Mouse (Mus musculus) megakaryocyte-erythroid progenitor cell, adult 5-6 weeks (primary cell): ENCODE measurements around the gene Psenen. TPM values are rescaled to one million over a fixed set of nuclear protein-coding genes. Genes with fewer than 3 reads are reported as not detected.

ENCODE experiments used
- ATAC-seq: replicated peaks from 2 replicates; pipeline ENCODE4 v1.8.0; 2016; ENCODE audit warnings: mild to moderate bottlenecking, inconsistent platforms; ENCODE audit not compliant: severe bottlenecking, poor library complexity, low FRiP score, low TSS enrichment
- total RNA-seq, 2 experiments: library from RNA; stranded (forward) in 1 of 2; stranded (reverse) in 1 of 2; fragments of 200-1000, 215-1000 nt in 1 of 2; fragments of >200 nt in 1 of 2; fragmentation: Nextera tagmentation in 1 of 2; gene quantifications; 2 replicates each; pipeline ENCODE4 v1.2.3; 2014 to 2017

The Psenen gene
- total RNA-seq (2014; fragmentation: Nextera tagmentation) (150 and 174 TPM in 2 replicates), total RNA-seq (2017) (99.1 and 117 TPM in 2 replicates)

GRCm38 (mm10) chr7:30563117-30563905 lies at the start of gene Psenen, which contains the start of the genes U2af1l4 and Gm49396:
Gene Psenen (minus strand): TSS chr7:30563627.
Gene U2af1l4 (plus strand): TSS chr7:30563301.
Gene Gm49396 (plus strand): TSS chr7:30563344.
- peak; percentile 70 for ATAC-seq

- ATAC-seq, result no peak
Measured at GRCm38 (mm10) chr7:30612654-30613402, 49.4 kb upstream of the Psenen start, which contains the start of gene Upk1a. Gene Upk1a (minus strand): TSS chr7:30612847.

DNA sequence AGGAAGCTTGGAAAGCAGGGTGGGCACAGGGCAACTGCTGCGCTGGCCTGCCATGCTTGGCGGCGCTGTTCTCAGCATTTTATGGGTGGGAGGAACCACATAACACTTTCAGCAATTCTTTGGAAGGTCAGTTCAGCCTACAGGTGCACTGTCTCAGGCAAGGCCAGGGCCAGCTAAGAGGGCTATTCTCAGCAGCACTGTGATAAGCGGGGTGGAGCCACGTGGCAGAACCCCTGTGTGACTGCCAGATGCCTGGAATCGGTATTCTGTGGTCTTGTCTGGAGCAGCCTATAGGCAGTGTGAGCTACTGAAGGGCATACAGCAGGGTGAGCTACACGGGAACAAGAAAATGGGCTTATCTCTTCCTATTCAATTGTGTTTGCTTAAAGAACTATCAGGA lies 46.6 kb upstream of the Psenen start:
- 0 out of 2 replicates have a peak, but pooled peaks have one; percentile 18 for ATAC-seq

GRCm38 (mm10) chr7:30608476-30608875 lies 45.0 kb upstream of the Psenen start:
- ATAC-seq, result no peak

- ATAC-seq, result peak; percentile 84
Measured at GRCm38 (mm10) chr7:30607706-30608309, 44.4 kb upstream of the Psenen start.

DNA sequence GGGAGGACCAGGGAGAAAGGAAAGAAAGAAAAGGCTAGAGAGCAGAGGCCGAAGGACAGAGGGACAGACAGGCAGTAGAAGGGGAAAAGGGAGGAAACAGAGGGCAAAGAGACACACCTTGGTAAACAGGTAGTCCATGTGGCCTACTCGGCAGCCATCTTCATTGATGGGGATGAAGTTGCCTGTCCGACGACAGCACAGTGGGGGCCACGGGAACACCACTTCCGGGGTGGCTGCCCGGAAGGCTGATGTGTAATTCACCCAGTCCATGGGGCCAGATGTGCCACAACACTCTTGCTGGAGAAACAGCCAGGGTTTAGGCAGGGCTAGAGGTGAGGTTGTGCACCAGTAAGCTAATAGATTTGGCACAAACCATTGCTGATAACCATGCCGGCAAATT lies 41.5 kb upstream of the Psenen start:
- ATAC-seq, result no peak

GRCm38 (mm10) chr7:30604424-30604823 lies 41.0 kb upstream of the Psenen start:
- no peak for ATAC-seq

DNA sequence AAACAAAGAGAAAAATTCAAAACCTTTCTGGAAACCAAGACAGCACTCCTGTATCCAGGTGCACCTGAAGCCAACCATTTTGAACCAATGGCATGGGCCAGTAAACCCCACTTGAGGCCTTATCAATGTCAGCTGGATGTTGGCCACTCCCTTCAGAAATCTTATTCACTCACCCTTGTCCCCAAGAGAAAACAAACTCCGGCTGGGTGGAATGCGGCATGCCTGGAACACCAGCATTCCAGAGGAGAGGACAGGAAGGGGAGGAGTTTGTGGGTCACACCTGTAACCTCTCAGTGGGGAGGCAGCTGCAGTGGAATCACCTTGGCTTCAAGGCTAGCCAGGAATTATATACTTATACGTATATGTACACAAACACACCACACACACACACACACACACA lies 39.2 kb upstream of the Psenen start:
- ATAC-seq, result no peak

GRCm38 (mm10) chr7:30600651-30601050 lies 37.2 kb upstream of the Psenen start:
- no peak for ATAC-seq

DNA sequence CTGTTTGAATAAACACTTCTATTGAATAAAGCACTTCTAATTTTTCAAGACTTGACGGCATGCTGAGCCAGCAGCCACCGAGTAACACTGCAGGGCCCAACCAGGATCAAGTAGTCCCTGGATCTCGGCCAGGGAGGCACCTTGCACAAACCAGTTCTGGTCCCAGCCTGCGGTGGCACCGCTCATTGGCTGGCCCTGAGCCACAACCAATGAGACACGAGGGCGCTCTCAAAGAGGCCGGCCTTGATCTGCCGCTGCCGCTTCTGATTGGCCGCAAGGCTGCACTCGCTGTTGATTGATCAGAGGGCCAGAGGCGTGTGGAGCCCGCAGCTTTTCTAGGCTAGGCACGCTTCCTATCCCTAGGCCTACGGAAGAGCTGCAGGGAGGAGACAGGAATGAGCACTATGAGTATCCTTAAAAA lies 36.5 kb upstream of the Psenen start:
- peak; percentile 99 for ATAC-seq

DNA sequence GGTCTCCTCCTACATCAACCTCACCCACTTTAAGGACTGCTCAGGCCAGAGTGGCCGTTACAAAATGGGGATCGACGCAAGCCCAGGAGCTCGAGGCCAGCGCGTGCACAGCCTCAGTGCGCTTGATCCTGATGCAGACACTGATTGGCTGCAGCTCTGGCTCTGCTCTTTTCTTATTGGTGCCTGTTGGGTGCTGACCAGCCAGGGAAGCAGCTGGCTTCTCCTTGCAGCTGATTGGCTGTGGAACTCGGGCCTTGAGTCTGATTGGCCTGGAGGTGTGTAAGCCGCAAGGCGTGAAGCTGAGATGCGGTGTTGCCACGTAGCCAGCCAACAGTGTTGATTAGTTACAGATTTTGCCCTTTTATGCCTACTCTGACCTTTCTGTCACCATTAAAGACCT lies 35.4 kb upstream of the Psenen start, which contains the start of gene Zbtb32:
Gene Zbtb32 (minus strand): TSS at position 124 of the 400 bp plus-strand sequence.
- ATAC-seq, result no peak

DNA sequence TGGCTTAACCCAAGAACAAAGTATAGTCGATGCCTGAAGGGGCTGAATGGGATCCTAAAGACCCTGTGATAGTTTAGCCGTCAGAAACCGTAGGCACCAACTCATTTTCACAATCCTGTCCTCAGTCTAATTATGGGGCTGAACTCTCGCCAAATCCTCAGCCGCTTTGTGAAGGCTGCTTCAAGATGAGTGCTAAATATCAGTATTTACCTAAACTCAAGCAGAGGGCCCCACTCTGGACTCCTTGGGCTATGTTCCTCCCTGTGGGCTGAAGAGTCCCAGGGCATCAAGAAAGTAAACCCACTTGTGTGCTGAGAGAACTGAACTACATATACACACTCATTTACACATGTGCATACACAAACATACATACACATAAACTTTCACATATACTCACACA lies 33.4 kb upstream of the Psenen start:
- no peak for ATAC-seq

DNA sequence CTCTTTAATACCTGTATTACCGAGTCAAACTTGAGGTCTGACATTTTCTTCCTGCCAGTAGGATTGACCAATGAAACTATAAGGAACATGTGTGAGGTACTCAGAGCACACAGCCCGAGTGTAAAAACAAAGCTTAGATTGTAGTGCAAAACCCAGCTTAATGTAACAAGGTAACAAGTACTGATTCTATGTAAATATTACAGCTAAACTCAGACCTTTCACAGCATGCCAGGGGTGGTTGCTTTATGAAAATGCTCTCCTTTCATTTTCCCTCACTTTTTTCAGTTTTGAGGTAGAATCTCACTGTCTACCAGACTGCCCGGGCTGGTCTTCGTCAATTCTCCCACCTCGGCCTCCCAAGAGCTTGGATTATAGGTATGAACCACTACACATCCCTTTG lies 32.7 kb upstream of the Psenen start:
- ATAC-seq, result no peak

GRCm38 (mm10) chr7:30594510-30595024 lies 31.1 kb upstream of the Psenen start:
- no peak for ATAC-seq

- no peak for ATAC-seq
Measured at GRCm38 (mm10) chr7:30593579-30594509, 30.4 kb upstream of the Psenen start.

DNA sequence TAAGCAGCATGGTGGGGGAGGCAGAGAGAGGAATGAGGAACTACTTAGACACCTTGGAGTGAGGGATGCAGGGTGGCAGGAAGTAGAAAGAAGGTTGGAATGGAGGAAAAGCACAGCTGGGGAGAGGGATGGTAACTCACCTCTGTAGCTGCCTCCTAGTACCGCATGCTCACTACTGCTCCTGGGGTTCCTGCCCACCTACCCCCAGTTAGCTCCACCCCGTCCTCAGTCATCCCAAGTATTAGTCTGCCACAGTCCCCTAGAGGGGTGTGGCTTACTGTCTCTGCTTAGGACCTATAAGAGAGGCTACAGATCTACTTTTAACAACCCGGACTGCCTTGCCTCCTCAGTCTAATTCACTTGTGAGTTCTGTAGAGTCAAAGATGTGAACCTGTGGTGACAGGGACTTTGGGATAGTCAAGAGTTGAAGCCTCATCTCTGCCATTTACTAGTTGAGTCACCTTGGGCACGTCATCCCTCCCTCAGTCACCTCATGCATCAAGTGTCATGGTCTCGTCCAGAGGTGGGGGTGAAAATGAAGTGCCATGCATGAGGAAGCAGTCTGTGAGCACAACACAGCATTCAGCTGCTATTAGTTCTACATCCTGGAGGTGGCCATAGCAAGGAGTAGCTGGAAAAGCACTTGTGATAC lies 29.5 kb upstream of the Psenen start:
- no peak for ATAC-seq

DNA sequence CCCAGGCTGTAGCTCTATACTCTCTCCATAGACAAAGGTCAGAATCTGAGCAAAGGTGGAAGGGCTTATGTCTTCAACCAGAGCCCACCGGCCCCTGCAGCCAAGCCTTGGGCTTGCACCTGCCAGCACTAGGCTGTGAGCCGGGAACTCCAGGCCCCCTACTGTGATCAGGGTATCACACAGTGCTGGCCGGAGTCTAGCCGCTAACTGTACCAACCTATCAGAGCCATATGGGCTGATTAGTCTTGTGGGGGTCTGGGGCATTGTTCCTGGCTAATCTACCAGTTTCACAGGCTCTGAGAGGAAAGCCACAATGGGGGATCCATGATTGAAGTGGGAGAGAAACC lies 28.2 kb upstream of the Psenen start:
- no peak for ATAC-seq

- ATAC-seq, result no peak
Measured at GRCm38 (mm10) chr7:30590927-30591604, 27.6 kb upstream of the Psenen start.
